Mouse (Mus musculus) limb, embryonic 14.5 days (tissue): ENCODE data around the gene Ccnjl. TPM values are rescaled to one million over a fixed set of nuclear protein-coding genes. Genes with fewer than 3 reads are reported as not detected.

Experiments
- ATAC-seq: fragments of 200-750 bp; cut with Nextera tagmentation; 2 replicates; pipeline ENCODE4 v1.8.0; 2017; ENCODE audit warnings: low read depth, moderate number of reproducible peaks, moderate TSS enrichment; ENCODE audit not compliant: low FRiP score
- DNase-seq: peaks from one replicate; pipeline ENCODE4 v3.0.0-alpha.2; 2015; ENCODE audit warnings: low spot score
- H3K27ac ChIP-seq: fragments of 300-500 bp; sonication (generic); replicated peaks from 2 replicates; pipeline ENCODE4 v1.5.1; 2014; ENCODE audit warnings: low read depth, mild to moderate bottlenecking, low read length, moderate library complexity, mixed read lengths
- H3K27me3 ChIP-seq: fragments of 300-500 bp; sonication (generic); 2 replicates; pipeline ENCODE4 v1.6.1; 2014; ENCODE audit warnings: low read length, mixed read lengths; ENCODE audit not compliant: control insufficient read depth, insufficient read depth
- H3K36me3 ChIP-seq: fragments of 300-500 bp; sonication (generic); 2 replicates; pipeline ENCODE4 v1.6.1; 2014; ENCODE audit warnings: mild to moderate bottlenecking, low read length, moderate library complexity, mixed read lengths; ENCODE audit not compliant: control insufficient read depth, insufficient read depth
- H3K4me1 ChIP-seq: fragments of 300-500 bp; sonication (generic); 2 replicates; pipeline ENCODE4 v1.6.1; 2014; ENCODE audit warnings: antibody characterized with exemption, low read length, mixed read lengths; ENCODE audit not compliant: control insufficient read depth, insufficient read depth
- H3K4me2 ChIP-seq: fragments of 300-500 bp; sonication (generic); replicated peaks from 2 replicates; pipeline ENCODE4 v1.6.1; 2014; ENCODE audit warnings: low read depth, mild to moderate bottlenecking, low read length, moderate library complexity; ENCODE audit not compliant: severe bottlenecking
- H3K4me3 ChIP-seq: fragments of 300-500 bp; sonication (generic); replicated peaks from 2 replicates; pipeline ENCODE4 v1.5.1; 2014; ENCODE audit warnings: low read length
- H3K9ac ChIP-seq: fragments of 300-500 bp; sonication (generic); 2 replicates; pipeline ENCODE4 v1.6.1; 2014; ENCODE audit warnings: mild to moderate bottlenecking, low read depth, low read length, moderate library complexity; ENCODE audit not compliant: severe bottlenecking
- H3K9me3 ChIP-seq: fragments of 300-500 bp; sonication (generic); 2 replicates; pipeline ENCODE4 v1.6.1; 2016; ENCODE audit warnings: low read length; ENCODE audit not compliant: control insufficient read depth
- POLR2A ChIP-seq: fragments of 200-500 bp; IDR thresholded peaks from 2 replicates; pipeline ENCODE4 v1.8.0; 2012; ENCODE audit warnings: inconsistent platforms, mild to moderate bottlenecking, moderate library complexity, borderline replicate concordance; ENCODE audit not compliant: insufficient read depth, insufficient read length; ENCODE audit errors: extremely low read depth
- WGBS: fragments of 180-500 bp; shearing (Covaris S2); extraction: QIAGEN DNeasy Blood & Tissue Kit; methylation state at CpG from one replicate; pipeline ENCODE4 v1.1.7; 2014; 5-methylcytosine and 5-hydroxymethylcytosine counted together
- polyA plus RNA-seq, 2 experiments: library from polyadenylated mRNA; depleted of rRNA in 1 of 2; stranded (reverse) in 1 of 2; unstranded in 1 of 2; fragments of >200 nt; fragmentation: Nextera tagmentation in 1 of 2; extraction: Ambion mirVana in 1 of 2; gene quantifications; 2 replicates each; pipeline versions ENCODE4 v1.2.1 to v1.2.3; 2012 to 2014

The Ccnjl gene
- polyA plus RNA-seq, 2 experiments = 5.1 to 7.7 TPM

GRCm38 (mm10) chr11:43509878-43510277 is 18.7 kb upstream of the Ccnjl start:
- ATAC-seq = no peak
- TF ChIP-seq POLR2A = no peak
- Histone ChIP-seq H3K4me1 (no peaks in the 10 kb centered on the region), H3K9ac (no peak overlapping the region), H3K4me2 (no peak overlapping the region), H3K27me3 (no peaks in the 10 kb centered on the region), H3K4me3 (no peak overlapping the region), H3K36me3 (no peaks in the 10 kb centered on the region), H3K27ac (no peak overlapping the region), H3K9me3 (no peaks in the 10 kb centered on the region)
- DNase-seq = no peak
- 92% methylated on average over 5 of the region's 5 CpGs for WGBS

DNA sequence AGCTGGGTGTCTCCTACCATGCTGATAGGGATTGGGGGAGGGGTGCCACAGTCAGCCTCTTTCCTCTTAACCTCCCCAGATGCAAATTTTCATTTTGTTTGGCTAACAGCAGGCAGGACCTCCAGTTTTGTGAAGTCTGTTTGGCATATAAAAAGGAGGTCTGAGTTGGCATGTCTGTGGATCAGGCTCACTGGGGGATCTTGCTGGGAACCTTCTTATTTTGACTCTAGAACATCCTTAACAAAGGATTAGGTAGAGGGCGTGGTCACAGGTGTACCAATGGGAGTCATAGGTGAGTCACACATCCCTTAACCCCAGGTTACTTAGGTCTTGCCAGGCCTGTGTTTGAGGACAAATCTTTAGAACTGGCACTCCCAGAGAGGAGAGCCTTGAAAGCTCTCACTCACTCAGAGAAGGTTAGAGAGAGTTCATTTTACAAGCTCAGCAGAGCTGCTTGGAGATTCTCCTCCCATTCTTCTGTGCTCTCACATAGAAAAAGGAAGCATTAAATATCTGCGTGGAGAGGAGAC is 15.9 kb upstream of the Ccnjl start:
- H3K36me3 ChIP-seq = no peaks in the 10 kb centered on the region
- H3K4me2 ChIP-seq = no peak overlapping the region
- TF ChIP-seq POLR2A = no peak
- H3K27ac ChIP-seq = no peak overlapping the region
- no peak overlapping the region for H3K9ac ChIP-seq
- 59% methylated on average over 2 of the region's 2 CpGs for WGBS
- no peak overlapping the region for H3K4me3 ChIP-seq
- DNase-seq (no peak), ATAC-seq (no peak)
- no peaks in the 10 kb centered on the region for H3K9me3 ChIP-seq
- no peaks in the 10 kb centered on the region for H3K4me1 ChIP-seq
- H3K27me3 ChIP-seq = no peaks in the 10 kb centered on the region

DNA sequence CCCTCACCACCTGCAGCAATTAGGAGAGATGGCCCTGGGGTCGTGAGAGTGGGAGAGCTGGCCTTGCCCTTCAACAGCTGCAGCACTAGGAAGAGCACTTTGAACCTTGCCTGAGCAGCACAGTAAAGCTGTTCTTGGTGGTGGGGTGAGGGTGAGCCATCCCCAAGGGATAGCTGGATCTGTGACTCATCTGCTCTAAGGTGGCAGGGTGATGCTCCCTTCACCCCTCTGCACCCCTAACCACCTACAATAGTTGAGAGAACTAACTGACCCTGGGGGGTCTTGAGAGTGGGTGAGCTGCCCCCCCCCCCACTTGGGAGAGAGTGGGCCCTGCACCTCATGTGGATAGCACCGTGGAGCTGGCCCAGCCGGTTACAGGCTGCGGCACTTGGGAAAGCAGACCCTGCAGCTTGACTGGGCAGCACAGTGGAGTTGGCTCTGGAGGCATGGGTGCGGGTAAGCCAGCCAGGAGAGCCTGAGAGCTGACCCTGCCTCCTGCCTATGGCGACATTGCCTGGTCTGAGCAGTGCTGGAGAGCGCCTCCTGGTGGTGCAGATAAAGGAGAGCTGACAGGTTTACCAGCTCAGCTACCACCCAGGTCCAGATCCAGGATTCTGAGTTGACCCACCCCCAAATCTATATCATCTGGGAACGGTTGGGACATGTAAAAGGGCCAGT is 12.1 kb upstream of the Ccnjl start:
- no peaks in the 10 kb centered on the region for H3K36me3 ChIP-seq
- no peak overlapping the region for H3K4me3 ChIP-seq
- 0 out of 2 replicates have a peak, but pooled peaks have one; percentile 30 for ATAC-seq
- H3K9ac ChIP-seq = no peak overlapping the region
- no peaks in the 10 kb centered on the region for H3K4me1 ChIP-seq
- H3K27me3 ChIP-seq = no peaks in the 10 kb centered on the region
- no peak overlapping the region for H3K27ac ChIP-seq
- H3K9me3 ChIP-seq = no peaks in the 10 kb centered on the region
- WGBS = 32% methylated on average over 7 of the region's 8 CpGs
- peak; percentile 15 for DNase-seq
- H3K4me2 ChIP-seq = no peak overlapping the region
- no peak for TF ChIP-seq POLR2A

DNA sequence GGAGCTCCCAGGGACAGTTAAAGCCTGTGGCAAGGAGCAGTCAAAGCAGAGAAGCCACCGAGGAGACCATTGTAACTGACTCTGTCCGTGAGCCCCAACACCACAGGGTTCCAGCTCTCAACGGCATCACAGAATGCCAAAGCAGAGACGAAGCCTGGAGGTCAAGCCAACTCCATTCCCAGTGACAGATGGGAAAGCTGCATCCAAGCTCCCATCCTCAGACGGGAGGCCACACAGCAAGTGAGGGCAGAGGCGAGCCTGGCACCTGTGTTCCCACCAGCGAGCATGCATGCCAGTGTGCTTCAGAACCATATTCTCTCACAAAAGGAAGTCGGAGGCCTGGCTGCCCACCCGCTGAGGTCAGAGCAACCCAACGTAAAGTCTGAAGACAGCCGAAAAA is 10.9 kb upstream of the Ccnjl start:
- Histone ChIP-seq H3K9me3 (no peaks in the 10 kb centered on the region), H3K4me3 (no peak overlapping the region), H3K9ac (no peak overlapping the region), H3K4me1 (no peaks in the 10 kb centered on the region), H3K27me3 (no peaks in the 10 kb centered on the region), H3K36me3 (no peaks in the 10 kb centered on the region), H3K4me2 (no peak overlapping the region), H3K27ac (no peak overlapping the region)
- no peak for DNase-seq
- WGBS = 84% methylated on average over 11 of the region's 11 CpGs
- no peak for TF ChIP-seq POLR2A
- ATAC-seq = no peak

- H3K4me1 ChIP-seq = no peaks in the 10 kb centered on the region
- no peak for TF ChIP-seq POLR2A
- no peak for DNase-seq
- H3K4me3 ChIP-seq = no peak overlapping the region
- H3K4me2 ChIP-seq = no peak overlapping the region
- H3K9ac ChIP-seq = no peak overlapping the region
- H3K9me3 ChIP-seq = no peaks in the 10 kb centered on the region
- no peaks in the 10 kb centered on the region for H3K27me3 ChIP-seq
- H3K27ac ChIP-seq = no peak overlapping the region
- H3K36me3 ChIP-seq = no peaks in the 10 kb centered on the region
- ATAC-seq = no peak
These were observed 10.5 kb upstream of the Ccnjl start for GRCm38 (mm10) chr11:43518086-43518485.

DNA sequence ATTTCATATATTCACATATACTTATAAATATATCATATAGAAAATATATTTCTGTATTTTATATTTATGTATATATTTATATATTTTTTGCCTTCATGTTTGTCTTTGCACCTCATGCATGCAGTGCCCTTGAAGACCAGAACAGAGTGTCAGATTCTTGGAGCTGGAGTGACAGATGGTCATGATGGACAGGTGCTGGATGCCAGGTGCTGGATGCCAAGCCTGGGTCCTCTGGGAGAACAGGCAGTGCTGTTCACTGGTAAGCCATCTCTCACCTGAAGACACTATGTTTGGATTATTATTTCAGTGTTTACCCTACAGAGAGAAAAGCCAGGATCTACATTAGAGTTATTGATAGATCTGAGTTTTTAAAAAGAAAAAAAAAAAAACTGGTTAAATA is 9.8 kb upstream of the Ccnjl start:
- DNase-seq (no peak), ATAC-seq (no peak)
- Histone ChIP-seq H3K4me1 (no peaks in the 10 kb centered on the region), H3K4me2 (no peak overlapping the region), H3K4me3 (no peak overlapping the region), H3K9me3 (no peaks in the 10 kb centered on the region), H3K27me3 (no peaks in the 10 kb centered on the region), H3K36me3 (no peaks in the 10 kb centered on the region), H3K9ac (no peak overlapping the region), H3K27ac (no peak overlapping the region)
- no peak for TF ChIP-seq POLR2A
